Mouse (Mus musculus): ENCODE measurements around the gene Ccn1. TPM values are rescaled to one million over a fixed set of nuclear protein-coding genes. Genes with fewer than 3 reads are reported as not detected.
A peak's percentile ranks its signal among the peaks of the same experiment; 100 is the strongest.

Ccn1 gene
- polyA plus RNA-seq (2012; rRNA removed) = 2.0 and 4.0 TPM in 2 replicates

GRCm38 (mm10) chr3:145649852-145650202 is at the start of gene Ccn1:
Ccn1 (minus strand) TSS chr3:145649981.
- peak within 1 kb of the TSS; percentile 76 for H3K4me3 ChIP-seq (ENCODE audit: control insufficient read depth, low read depth, low read length)
- H3K4me1 ChIP-seq (ENCODE audit: control insufficient read depth, insufficient read depth, low read length) = peaks cover 26% of the 10 kb centered on the region
- H3K36me3 ChIP-seq (ENCODE audit: control insufficient read depth, insufficient read depth, low read length) = no peaks in the 10 kb centered on the region
- peaks cover 2% of the 10 kb centered on the region; the same call in 1 of the 2 replicates for H3K27me3 ChIP-seq (ENCODE audit: control insufficient read depth, insufficient read depth, low read length)
- H3K27ac ChIP-seq (ENCODE audit: control insufficient read depth, insufficient read depth, low read depth, low read length) = peak within 1 kb of the TSS; percentile 50
- TF ChIP-seq POLR2A (IDR thresholded peaks at IDR 0.05; ENCODE audit: control insufficient read depth, low read depth, low read length) (peak; percentile 59), CTCF (IDR thresholded peaks at IDR 0.05; ENCODE audit: control insufficient read depth, insufficient read depth, insufficient replicate concordance, low read depth, low read length) (no peak)

GRCm38 (mm10) chr3:145693361-145693760 is 43.6 kb upstream of the Ccn1 start:
- Histone ChIP-seq H3K27me3 (ENCODE audit: control insufficient read depth, insufficient read depth, low read length) (no peaks in the 10 kb centered on the region), H3K4me3 (ENCODE audit: control insufficient read depth, low read depth, low read length) (no peak overlapping the region), H3K27ac (ENCODE audit: control insufficient read depth, insufficient read depth, low read depth, low read length) (no peak overlapping the region), H3K36me3 (ENCODE audit: control insufficient read depth, insufficient read depth, low read length) (no peaks in the 10 kb centered on the region), H3K4me1 (ENCODE audit: control insufficient read depth, insufficient read depth, low read length) (peaks cover 2% of the 10 kb centered on the region; the same call in 1 of the 2 replicates)
- no peak for TF ChIP-seq POLR2A (IDR thresholded peaks at IDR 0.05; ENCODE audit: control insufficient read depth, low read depth, low read length)
- TF ChIP-seq CTCF (IDR thresholded peaks at IDR 0.05; ENCODE audit: control insufficient read depth, insufficient read depth, insufficient replicate concordance, low read depth, low read length) = no peak

DNA sequence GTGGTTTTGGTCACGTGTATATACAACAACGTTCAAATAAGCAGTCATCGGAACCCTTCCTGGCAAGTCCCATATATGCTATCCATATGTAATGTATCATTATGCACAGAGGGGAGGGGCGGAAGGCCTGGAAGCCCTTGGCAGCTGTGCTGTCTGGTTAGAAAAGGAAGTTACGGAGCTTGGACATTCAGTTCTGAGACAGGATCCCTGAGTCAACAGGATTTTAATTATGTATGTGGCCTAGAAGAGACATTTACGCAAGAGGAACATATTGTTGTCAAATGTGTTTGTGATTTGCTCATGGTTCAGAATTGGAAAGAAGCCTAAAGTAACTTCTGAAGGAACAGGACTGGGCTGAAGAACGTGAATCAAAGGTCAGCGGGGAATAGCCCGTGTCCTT is 42.3 kb upstream of the Ccn1 start:
- Histone ChIP-seq H3K27me3 (ENCODE audit: control insufficient read depth, insufficient read depth, low read length) (no peaks in the 10 kb centered on the region), H3K4me3 (ENCODE audit: control insufficient read depth, low read depth, low read length) (no peak overlapping the region), H3K36me3 (ENCODE audit: control insufficient read depth, insufficient read depth, low read length) (no peaks in the 10 kb centered on the region), H3K27ac (ENCODE audit: control insufficient read depth, insufficient read depth, low read depth, low read length) (no peak overlapping the region), H3K4me1 (ENCODE audit: control insufficient read depth, insufficient read depth, low read length) (peaks cover 2% of the 10 kb centered on the region; the same call in 1 of the 2 replicates)
- TF ChIP-seq CTCF (IDR thresholded peaks at IDR 0.05; ENCODE audit: control insufficient read depth, insufficient read depth, insufficient replicate concordance, low read depth, low read length) (no peak), POLR2A (IDR thresholded peaks at IDR 0.05; ENCODE audit: control insufficient read depth, low read depth, low read length) (no peak)

DNA sequence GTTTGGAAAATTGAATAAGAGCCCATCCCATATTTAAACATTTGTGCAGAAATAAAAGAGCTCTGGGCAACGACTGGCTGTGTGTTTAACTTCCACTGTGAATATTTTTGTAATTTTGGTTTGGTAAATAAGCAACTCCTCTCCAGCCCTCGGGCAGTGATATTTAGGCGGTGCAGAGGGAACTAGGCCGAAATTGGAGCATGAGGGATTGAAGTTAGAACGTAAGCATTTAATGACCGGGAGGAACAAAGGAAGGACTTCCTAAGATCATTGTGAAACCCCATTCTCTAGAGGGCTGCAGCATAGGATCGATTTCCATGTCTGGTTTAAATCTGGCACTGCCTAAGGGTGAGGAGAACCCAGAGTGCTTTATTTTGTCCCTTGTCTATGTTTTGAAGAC is 41.6 kb upstream of the Ccn1 start:
- Histone ChIP-seq H3K4me1 (ENCODE audit: control insufficient read depth, insufficient read depth, low read length) (peaks cover 2% of the 10 kb centered on the region; the same call in 1 of the 2 replicates), H3K36me3 (ENCODE audit: control insufficient read depth, insufficient read depth, low read length) (no peaks in the 10 kb centered on the region), H3K4me3 (ENCODE audit: control insufficient read depth, low read depth, low read length) (no peak overlapping the region), H3K27ac (ENCODE audit: control insufficient read depth, insufficient read depth, low read depth, low read length) (no peak overlapping the region), H3K27me3 (ENCODE audit: control insufficient read depth, insufficient read depth, low read length) (no peaks in the 10 kb centered on the region)
- TF ChIP-seq CTCF (IDR thresholded peaks at IDR 0.05; ENCODE audit: control insufficient read depth, insufficient read depth, insufficient replicate concordance, low read depth, low read length) (no peak), POLR2A (IDR thresholded peaks at IDR 0.05; ENCODE audit: control insufficient read depth, low read depth, low read length) (no peak)

- no peaks in the 10 kb centered on the region for H3K36me3 ChIP-seq (ENCODE audit: control insufficient read depth, insufficient read depth, low read length)
- H3K27me3 ChIP-seq (ENCODE audit: control insufficient read depth, insufficient read depth, low read length) = no peaks in the 10 kb centered on the region
- no peak overlapping the region for H3K4me3 ChIP-seq (ENCODE audit: control insufficient read depth, low read depth, low read length)
- TF ChIP-seq CTCF (IDR thresholded peaks at IDR 0.05; ENCODE audit: control insufficient read depth, insufficient read depth, insufficient replicate concordance, low read depth, low read length) (no peak), POLR2A (IDR thresholded peaks at IDR 0.05; ENCODE audit: control insufficient read depth, low read depth, low read length) (no peak)
- H3K27ac ChIP-seq (ENCODE audit: control insufficient read depth, insufficient read depth, low read depth, low read length) = no peak overlapping the region
- peaks cover 9% of the 10 kb centered on the region for H3K4me1 ChIP-seq (ENCODE audit: control insufficient read depth, insufficient read depth, low read length)
Observed at GRCm38 (mm10) chr3:145689271-145689670, 39.5 kb upstream of the Ccn1 start.

DNA sequence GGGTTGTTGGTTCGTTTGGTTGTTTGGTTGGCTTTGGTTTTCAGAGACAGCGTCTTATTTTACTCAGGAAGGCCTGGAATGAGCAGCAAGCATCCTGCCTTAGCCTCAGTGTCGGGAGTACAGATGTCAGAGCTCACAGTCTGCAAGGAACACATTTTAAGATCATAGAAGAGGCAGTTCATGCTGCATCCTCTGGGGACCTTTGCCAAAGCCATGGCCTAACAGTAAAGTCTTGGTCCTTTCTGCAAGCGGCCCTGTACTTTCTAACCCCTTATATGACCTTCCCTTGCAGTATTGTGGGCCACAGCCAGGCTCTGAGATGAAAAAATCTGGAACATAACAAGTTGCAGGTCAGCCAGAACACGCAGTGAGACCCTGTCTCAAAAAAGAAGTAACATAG is 38.1 kb upstream of the Ccn1 start:
- H3K27ac ChIP-seq (ENCODE audit: control insufficient read depth, insufficient read depth, low read depth, low read length) = no peak overlapping the region
- no peaks in the 10 kb centered on the region for H3K27me3 ChIP-seq (ENCODE audit: control insufficient read depth, insufficient read depth, low read length)
- H3K36me3 ChIP-seq (ENCODE audit: control insufficient read depth, insufficient read depth, low read length) = no peaks in the 10 kb centered on the region
- H3K4me1 ChIP-seq (ENCODE audit: control insufficient read depth, insufficient read depth, low read length) = peaks cover 10% of the 10 kb centered on the region
- H3K4me3 ChIP-seq (ENCODE audit: control insufficient read depth, low read depth, low read length) = no peak overlapping the region
- TF ChIP-seq CTCF (IDR thresholded peaks at IDR 0.05; ENCODE audit: control insufficient read depth, insufficient read depth, insufficient replicate concordance, low read depth, low read length) (no peak), POLR2A (IDR thresholded peaks at IDR 0.05; ENCODE audit: control insufficient read depth, low read depth, low read length) (no peak)

GRCm38 (mm10) chr3:145684604-145685441 is 35.0 kb upstream of the Ccn1 start:
- H3K36me3 ChIP-seq (ENCODE audit: control insufficient read depth, insufficient read depth, low read length) = no peaks in the 10 kb centered on the region
- no peak for TF ChIP-seq POLR2A (IDR thresholded peaks at IDR 0.05; ENCODE audit: control insufficient read depth, low read depth, low read length)
- no peak for TF ChIP-seq CTCF (IDR thresholded peaks at IDR 0.05; ENCODE audit: control insufficient read depth, insufficient read depth, insufficient replicate concordance, low read depth, low read length)
- H3K4me3 ChIP-seq (ENCODE audit: control insufficient read depth, low read depth, low read length) = no peak overlapping the region
- H3K27me3 ChIP-seq (ENCODE audit: control insufficient read depth, insufficient read depth, low read length) = no peaks in the 10 kb centered on the region
- peaks cover 8% of the 10 kb centered on the region for H3K4me1 ChIP-seq (ENCODE audit: control insufficient read depth, insufficient read depth, low read length)
- H3K27ac ChIP-seq (ENCODE audit: control insufficient read depth, insufficient read depth, low read depth, low read length) = no peak overlapping the region
